Mouse (Mus musculus): ENCODE measurements at regions not wholly inside any gene's neighbourhood (a gene's known extent, or its start where the extent isn't known, plus 50 kb on each side); places are given as distances from the start of the nearest gene placed in this dataset.

- TF ChIP-seq CTCF (IDR thresholded peaks at IDR 0.05; ENCODE audit: low read depth, low read length) (no peak), TAL1 (conservative IDR thresholded peaks at IDR 0.05; ENCODE audit: low read depth, low read length) (no peak), POLR2AphosphoS5 (IDR thresholded peaks at IDR 0.05; ENCODE audit: insufficient replicate concordance, low read depth, low read length) (no peak)
These were observed 137.2 kb downstream of the Cth start for GRCm38 (mm10) chr3:157787559-157788256.

Data from G1E (cell line).